In genomic region chr10:4674983-4675592, GRCm38 (mm10) we compare ENCODE assay signal across 8 mouse cellular contexts.
DNase-seq lines count a peak whose midpoint lies in the region; ATAC-seq and TF ChIP-seq lines count a peak whose summit lies in the region.
"Not testable (repeated sequence)": the region's sequence is repeated elsewhere in the genome, so short reads cannot be mapped to it uniquely, and the experiment has no call there.

No protein-coding gene starts in this region.

- not testable (repeated sequence) for H3K4me1 ChIP-seq in hindbrain, embryonic 11.5 days (replicated peaks; ENCODE audit: control insufficient read depth, insufficient read depth, low read length); liver, postnatal 0 days (ENCODE audit: insufficient read depth); stomach, postnatal 0 days (replicated peaks; ENCODE audit: control insufficient read depth, insufficient read depth)

- WGBS in hindbrain, embryonic 11.5 days, result 28% methylated on average over 14 of the region's 14 CpGs
- WGBS in liver, postnatal 0 days (ENCODE audit: insufficient replicate concordance), result 19% methylated on average over 14 of the region's 14 CpGs
- whole genome bisulfite sequencing in stomach, postnatal 0 days, result 21% methylated on average over 14 of the region's 14 CpGs

- peak; percentile 40 for TF ChIP-seq CTCF in liver, postnatal 0 days (IDR thresholded peaks at IDR 0.05; ENCODE audit: low read depth)
- peak; percentile 57 for TF ChIP-seq CTCF in stomach, postnatal 0 days (IDR thresholded peaks at IDR 0.05; ENCODE audit: low read depth)

- not testable (repeated sequence) for H3K4me2 ChIP-seq in hindbrain, embryonic 11.5 days (replicated peaks; ENCODE audit: low read depth, low read length)
- 0 out of 2 replicates have a peak overlapping the region, but pooled peaks have one; percentile 22 for H3K4me2 ChIP-seq in liver, postnatal 0 days (ENCODE audit: low read depth, low read length)
- H3K4me2 ChIP-seq in stomach, postnatal 0 days (replicated peaks; ENCODE audit: low read depth), result 0 out of 2 replicates have a peak overlapping the region, but pooled peaks have one; percentile 32

- TF ChIP-seq EP300 in liver, postnatal 0 days (IDR thresholded peaks at IDR 0.05; ENCODE audit: low read depth); stomach, postnatal 0 days (optimal IDR thresholded peaks at IDR 0.05): not testable (repeated sequence)

- H3K27ac ChIP-seq in hindbrain, embryonic 11.5 days (ENCODE audit: low read depth, low read length); liver, postnatal 0 days (ENCODE audit: low read depth); stomach, postnatal 0 days (replicated peaks): not testable (repeated sequence)

- H3K4me3 ChIP-seq in hindbrain, embryonic 11.5 days (ENCODE audit: low read depth, low read length); liver, postnatal 0 days (ENCODE audit: low read depth, low read length); stomach, postnatal 0 days (ENCODE audit: low read depth, low read length): not testable (repeated sequence)

- H3K27me3 ChIP-seq in hindbrain, embryonic 11.5 days (ENCODE audit: control insufficient read depth, insufficient read depth, low read length); liver, postnatal 0 days (ENCODE audit: insufficient read depth, low read length); stomach, postnatal 0 days (ENCODE audit: control insufficient read depth, insufficient read depth, low read length): not testable (repeated sequence)

- H3K9me3 ChIP-seq in hindbrain, embryonic 11.5 days (ENCODE audit: control insufficient read depth, low read length); liver, postnatal 0 days (ENCODE audit: low read length); stomach, postnatal 0 days (ENCODE audit: control insufficient read depth, low read length): not testable (repeated sequence)

- peak; percentile 60 for DNase-seq in NIH3T3 (ENCODE audit: low read depth)
- DNase-seq in cerebellum, postnatal 10 days, result peak; percentile 75 to 84
- DNase-seq in frontal cortex, postnatal 36 days (ENCODE audit: low spot score in 2 of 2), result peak; percentile 16 to 39
- DNase-seq in hindbrain, embryonic 11.5 days (ENCODE audit: low spot score), result peak; percentile 49
- peak; percentile 46 to 61 for DNase-seq in kidney, postnatal 4 days
- DNase-seq in liver, postnatal 0 days; stomach, postnatal 0 days (ENCODE audit: low spot score): not testable (repeated sequence)
- peak; percentile 18 to 19 for DNase-seq in natural killer cell, adult 2 months (ENCODE audit: low spot score in 2 of 2)

- ATAC-seq in hindbrain, embryonic 11.5 days (ENCODE audit: low FRiP score); liver, postnatal 0 days; stomach, postnatal 0 days (ENCODE audit: low FRiP score, low TSS enrichment): not testable (repeated sequence)

- not testable (repeated sequence) for H3K36me3 ChIP-seq in hindbrain, embryonic 11.5 days (ENCODE audit: control insufficient read depth, insufficient read depth, low read length); liver, postnatal 0 days (replicated peaks; ENCODE audit: insufficient read depth, low read length); stomach, postnatal 0 days (ENCODE audit: control insufficient read depth, insufficient read depth, low read length)

- not testable (repeated sequence) for H3K9ac ChIP-seq in hindbrain, embryonic 11.5 days (ENCODE audit: low read depth, low read length); liver, postnatal 0 days (replicated peaks); stomach, postnatal 0 days (ENCODE audit: low read length)
